Mouse (Mus musculus) limb, embryonic 10.5 days (tissue): Measurements from ENCODE around the gene Rcc2. TPM values are rescaled to one million over a fixed set of nuclear protein-coding genes. Genes with fewer than 3 reads are reported as not detected.

ENCODE experiments used
- DNase-seq: peaks from one replicate; pipeline ENCODE4 v3.0.0-alpha.2; 2017; ENCODE audit warnings: low spot score
- H3K27ac ChIP-seq: fragments of 300-500 bp; sonication (generic); 2 replicates; pipeline ENCODE4 v1.5.1; 2016; ENCODE audit warnings: mild to moderate bottlenecking
- H3K27me3 ChIP-seq: fragments of 300-500 bp; sonication (generic); 2 replicates; pipeline ENCODE4 v1.6.1; 2016; ENCODE audit warnings: low read depth, mild to moderate bottlenecking; ENCODE audit not compliant: poor library complexity, severe bottlenecking
- H3K36me3 ChIP-seq: fragments of 300-500 bp; sonication (generic); 2 replicates; pipeline ENCODE4 v1.6.1; 2016; ENCODE audit warnings: mild to moderate bottlenecking, moderate library complexity
- H3K4me1 ChIP-seq: fragments of 300-500 bp; sonication (generic); 2 replicates; pipeline ENCODE4 v1.6.1; 2016
- H3K4me3 ChIP-seq: fragments of 300-500 bp; sonication (generic); 2 replicates; pipeline ENCODE4 v1.5.1; 2016; ENCODE audit warnings: mild to moderate bottlenecking, moderate library complexity
- H3K9me3 ChIP-seq: fragments of 300-500 bp; sonication (generic); replicated peaks from 2 replicates; pipeline ENCODE4 v1.6.1; 2016; ENCODE audit warnings: mild to moderate bottlenecking
- WGBS: fragments of 180-500 bp; shearing (Covaris S2); methylation state at CpG from one replicate; pipeline ENCODE4 v1.1.7; 2016; 5-methylcytosine and 5-hydroxymethylcytosine counted together
- polyA plus RNA-seq: library from polyadenylated mRNA; unstranded; fragments of >200 nt; fragmentation: Nextera tagmentation; extraction: Ambion mirVana; gene quantifications from 2 replicates; pipeline ENCODE4 v1.2.1, GENCODE M21; 2016

Gene Rcc2
- polyA plus RNA-seq, 1 experiment from 2014 or later, result 70.6 TPM

GRCm38 (mm10) chr4:140723192-140723591 lies 22.9 kb downstream of the Rcc2 start:
- Histone ChIP-seq H3K36me3 (peaks cover 91% of the 10 kb centered on the region), H3K9me3 (no peaks in the 10 kb centered on the region), H3K4me1 (peaks cover 9% of the 10 kb centered on the region; the same call in 1 of the 2 replicates), H3K4me3 (no peak overlapping the region), H3K27me3 (no peaks in the 10 kb centered on the region), H3K27ac (no peak overlapping the region)
- 88% methylated on average over 9 of the region's 9 CpGs for WGBS
- DNase-seq, result no peak

GRCm38 (mm10) chr4:140723801-140724200 lies 23.5 kb downstream of the Rcc2 start:
- 58% methylated on average over 5 of the region's 5 CpGs for WGBS
- peaks cover 9% of the 10 kb centered on the region; the same call in 1 of the 2 replicates for H3K4me1 ChIP-seq
- no peak overlapping the region for H3K4me3 ChIP-seq
- peaks cover 85% of the 10 kb centered on the region for H3K36me3 ChIP-seq
- H3K9me3 ChIP-seq, result no peaks in the 10 kb centered on the region
- peak; percentile 71 for DNase-seq
- H3K27ac ChIP-seq, result no peak overlapping the region; the same call in 1 of the 2 replicates
- H3K27me3 ChIP-seq, result no peaks in the 10 kb centered on the region

- H3K27ac ChIP-seq, result 0 out of 2 replicates have a peak overlapping the region, but pooled peaks have one; percentile 0
Observed at GRCm38 (mm10) chr4:140724739-140725138, 24.4 kb downstream of the Rcc2 start.

GRCm38 (mm10) chr4:140726907-140727306 lies 26.6 kb downstream of the Rcc2 start:
- 87% methylated on average over 12 of the region's 12 CpGs for WGBS

More at GRCm38 (mm10) chr4:140724739-140725138, 24.4 kb downstream of the Rcc2 start:
- WGBS, result 82% methylated on average over 6 of the region's 6 CpGs
- peaks cover 76% of the 10 kb centered on the region for H3K36me3 ChIP-seq
- no peak for DNase-seq
- no peaks in the 10 kb centered on the region for H3K27me3 ChIP-seq
- H3K4me1 ChIP-seq, result peaks cover 9% of the 10 kb centered on the region; the same call in 1 of the 2 replicates
- H3K9me3 ChIP-seq, result no peaks in the 10 kb centered on the region
- H3K4me3 ChIP-seq, result no peak overlapping the region

GRCm38 (mm10) chr4:140731654-140732053 lies 31.3 kb downstream of the Rcc2 start:
- Histone ChIP-seq H3K27me3 (no peaks in the 10 kb centered on the region), H3K9me3 (no peaks in the 10 kb centered on the region), H3K4me3 (no peak overlapping the region), H3K4me1 (no peaks in the 10 kb centered on the region), H3K27ac (no peak overlapping the region), H3K36me3 (peaks cover 8% of the 10 kb centered on the region)
- WGBS, result 85% methylated on average over 4 of the region's 4 CpGs
- DNase-seq, result no peak

More at GRCm38 (mm10) chr4:140726907-140727306, 26.6 kb downstream of the Rcc2 start:
- Histone ChIP-seq H3K27me3 (no peaks in the 10 kb centered on the region), H3K27ac (no peak overlapping the region), H3K36me3 (peaks cover 54% of the 10 kb centered on the region), H3K4me1 (peaks cover 9% of the 10 kb centered on the region; the same call in 1 of the 2 replicates), H3K4me3 (no peak overlapping the region), H3K9me3 (no peaks in the 10 kb centered on the region)
- DNase-seq, result no peak

- H3K27me3 ChIP-seq, result no peaks in the 10 kb centered on the region
- no peaks in the 10 kb centered on the region for H3K9me3 ChIP-seq
- no peak overlapping the region for H3K4me3 ChIP-seq
- H3K36me3 ChIP-seq, result no peaks in the 10 kb centered on the region
- WGBS, result 69% methylated on average over 7 of the region's 7 CpGs
- H3K27ac ChIP-seq, result no peak overlapping the region
- no peak for DNase-seq
- H3K4me1 ChIP-seq, result no peaks in the 10 kb centered on the region
Observed at GRCm38 (mm10) chr4:140732871-140733270, 32.5 kb downstream of the Rcc2 start.

GRCm38 (mm10) chr4:140740655-140741054 lies 40.3 kb downstream of the Rcc2 start:
- no peak for DNase-seq
- Histone ChIP-seq H3K4me1 (peaks cover 12% of the 10 kb centered on the region), H3K27me3 (no peaks in the 10 kb centered on the region), H3K4me3 (no peak overlapping the region), H3K27ac (no peak overlapping the region), H3K36me3 (no peaks in the 10 kb centered on the region), H3K9me3 (no peaks in the 10 kb centered on the region)
- WGBS, result 90% methylated on average over 11 of the region's 11 CpGs

- H3K9me3 ChIP-seq, result no peaks in the 10 kb centered on the region
- H3K4me3 ChIP-seq, result no peak overlapping the region
- H3K27ac ChIP-seq, result no peak overlapping the region
- DNase-seq, result no peak
- H3K27me3 ChIP-seq, result no peaks in the 10 kb centered on the region
- peaks cover 12% of the 10 kb centered on the region for H3K4me1 ChIP-seq
- no peaks in the 10 kb centered on the region for H3K36me3 ChIP-seq
- 86% methylated on average over 6 of the region's 6 CpGs for WGBS
Observed at GRCm38 (mm10) chr4:140741401-140741800, 41.1 kb downstream of the Rcc2 start.

- H3K27ac ChIP-seq, result no peak within 1 kb of the TSS
Observed at GRCm38 (mm10) chr4:140742543-140742942, 42.2 kb downstream of the Rcc2 start, which contains the start of gene Padi6. TSS of gene Padi6 (minus strand) at chr4:140742643.

GRCm38 (mm10) chr4:140743086-140743485 lies 42.7 kb downstream of the Rcc2 start:
- Histone ChIP-seq H3K4me1 (peaks cover 17% of the 10 kb centered on the region), H3K27me3 (peaks cover 14% of the 10 kb centered on the region), H3K9me3 (no peaks in the 10 kb centered on the region), H3K27ac (no peak overlapping the region), H3K36me3 (no peaks in the 10 kb centered on the region), H3K4me3 (no peak overlapping the region)
- no peak for DNase-seq
- 56% methylated on average over 4 of the region's 4 CpGs for WGBS

More at GRCm38 (mm10) chr4:140742543-140742942, 42.2 kb downstream of the Rcc2 start, which contains the start of gene Padi6:
- H3K36me3 ChIP-seq, result no peaks in the 10 kb centered on the region
- WGBS, result 81% methylated on average over 2 of the region's 2 CpGs
- peaks cover 8% of the 10 kb centered on the region for H3K27me3 ChIP-seq
- H3K9me3 ChIP-seq, result no peaks in the 10 kb centered on the region
- no peak within 1 kb of the TSS for H3K4me3 ChIP-seq
- peaks cover 12% of the 10 kb centered on the region for H3K4me1 ChIP-seq
- DNase-seq, result no peak

- no peak overlapping the region for H3K27ac ChIP-seq
- no peak overlapping the region for H3K4me3 ChIP-seq
- WGBS, result 17% methylated on average over 3 of the region's 3 CpGs
- no peak for DNase-seq
- no peaks in the 10 kb centered on the region for H3K9me3 ChIP-seq
- no peaks in the 10 kb centered on the region for H3K36me3 ChIP-seq
- H3K27me3 ChIP-seq, result peaks cover 18% of the 10 kb centered on the region
- H3K4me1 ChIP-seq, result peaks cover 19% of the 10 kb centered on the region
Observed at GRCm38 (mm10) chr4:140744654-140745053, 44.3 kb downstream of the Rcc2 start.

- WGBS, result 25% methylated on average over 12 of the region's 12 CpGs
- no peaks in the 10 kb centered on the region for H3K9me3 ChIP-seq
- no peak for DNase-seq
- peaks cover 22% of the 10 kb centered on the region for H3K4me1 ChIP-seq
- H3K36me3 ChIP-seq, result no peaks in the 10 kb centered on the region
- H3K27ac ChIP-seq, result no peak overlapping the region
- no peak overlapping the region for H3K4me3 ChIP-seq
- peaks cover 40% of the 10 kb centered on the region for H3K27me3 ChIP-seq
Observed at GRCm38 (mm10) chr4:140747978-140748377, 47.6 kb downstream of the Rcc2 start.

GRCm38 (mm10) chr4:140750328-140750727 lies 50.0 kb downstream of the Rcc2 start:
- DNase-seq, result peak; percentile 55
- Histone ChIP-seq H3K4me1 (peaks cover 27% of the 10 kb centered on the region), H3K27ac (no peak overlapping the region), H3K4me3 (peak overlapping the region; percentile 16; the same call in 1 of the 2 replicates), H3K27me3 (peaks cover 40% of the 10 kb centered on the region), H3K36me3 (no peaks in the 10 kb centered on the region), H3K9me3 (no peaks in the 10 kb centered on the region)
- 14% methylated on average over 19 of the region's 19 CpGs for WGBS

GRCm38 (mm10) chr4:140753366-140753765 lies 53.0 kb downstream of the Rcc2 start:
- H3K36me3 ChIP-seq, result no peaks in the 10 kb centered on the region
- no peaks in the 10 kb centered on the region for H3K9me3 ChIP-seq
- H3K4me3 ChIP-seq, result no peak overlapping the region
- H3K27ac ChIP-seq, result peak overlapping the region; percentile 44
- peaks cover 24% of the 10 kb centered on the region; the same call in 1 of the 2 replicates for H3K27me3 ChIP-seq
- peaks cover 46% of the 10 kb centered on the region for H3K4me1 ChIP-seq
- 57% methylated on average over 7 of the region's 7 CpGs for WGBS
- DNase-seq, result no peak
